Mouse (Mus musculus): ENCODE data around the gene Iqgap2.
A peak's percentile ranks its signal among the peaks of the same experiment; 100 is the strongest.

The Iqgap2 gene

DNA sequence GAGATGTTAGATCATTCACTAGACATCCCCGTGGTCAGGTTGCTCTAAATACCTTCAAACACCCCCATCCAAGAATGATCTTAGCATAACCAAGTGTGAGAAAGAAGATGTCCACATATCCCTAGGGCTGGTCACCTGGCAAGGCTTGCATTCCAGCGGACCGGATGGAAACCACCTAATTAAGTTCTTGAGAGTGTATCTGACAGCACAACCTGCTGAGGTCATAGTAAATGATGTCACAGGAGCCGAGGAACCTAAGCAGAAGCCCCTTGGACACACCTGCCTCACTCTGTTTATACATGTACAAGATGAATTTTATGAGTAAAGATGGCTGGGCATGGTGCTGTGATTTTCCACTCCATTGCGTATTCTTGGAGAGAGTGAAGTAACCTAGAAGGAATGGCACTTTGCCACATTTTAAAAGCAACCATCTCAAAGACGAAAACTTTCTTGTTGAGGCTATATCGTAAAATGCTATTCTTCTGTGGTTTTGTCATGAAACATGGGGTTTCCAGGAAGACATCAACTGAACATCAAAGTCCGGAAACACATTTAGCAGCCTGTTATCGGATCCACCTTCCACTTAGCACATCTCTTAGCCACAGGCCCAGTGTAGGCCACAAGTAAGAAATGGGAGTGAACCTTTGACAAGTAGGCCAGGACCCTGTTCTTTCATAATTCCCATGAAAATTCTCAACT is 179.0 kb downstream of the Iqgap2 start:
- DNase-seq (ENCODE audit: low spot score in 2 of 2) = no peak

GRCm38 (mm10) chr13:95712054-95712453 is 179.7 kb downstream of the Iqgap2 start:
- no peak for DNase-seq (ENCODE audit: low spot score in 2 of 2)

GRCm38 (mm10) chr13:95705589-95705988 is 186.1 kb downstream of the Iqgap2 start:
- no peak for DNase-seq (ENCODE audit: low spot score in 2 of 2)

DNA sequence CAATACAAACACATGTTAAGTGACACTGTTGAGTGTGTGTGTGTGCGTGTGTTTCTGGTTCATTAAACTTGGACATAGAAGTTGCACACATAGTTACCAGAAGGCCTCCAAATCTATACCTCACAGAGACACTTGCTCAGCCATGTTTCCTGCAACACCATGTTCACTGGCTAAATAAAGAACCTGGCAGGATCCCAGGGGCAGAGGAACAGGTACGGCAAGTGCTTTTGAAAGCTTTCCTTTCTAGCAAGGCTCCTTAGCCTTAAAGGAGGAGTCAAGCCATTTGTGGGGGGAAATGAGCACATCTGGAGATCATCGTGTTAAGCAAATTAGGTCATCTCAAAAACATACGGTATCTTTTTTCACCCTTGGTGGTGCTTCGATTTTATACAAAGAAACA is 188.3 kb downstream of the Iqgap2 start:
- DNase-seq (ENCODE audit: low spot score in 2 of 2) = no peak

GRCm38 (mm10) chr13:95697874-95698273 is 193.8 kb downstream of the Iqgap2 start:
- DNase-seq (ENCODE audit: low spot score in 2 of 2) = no peak

DNA sequence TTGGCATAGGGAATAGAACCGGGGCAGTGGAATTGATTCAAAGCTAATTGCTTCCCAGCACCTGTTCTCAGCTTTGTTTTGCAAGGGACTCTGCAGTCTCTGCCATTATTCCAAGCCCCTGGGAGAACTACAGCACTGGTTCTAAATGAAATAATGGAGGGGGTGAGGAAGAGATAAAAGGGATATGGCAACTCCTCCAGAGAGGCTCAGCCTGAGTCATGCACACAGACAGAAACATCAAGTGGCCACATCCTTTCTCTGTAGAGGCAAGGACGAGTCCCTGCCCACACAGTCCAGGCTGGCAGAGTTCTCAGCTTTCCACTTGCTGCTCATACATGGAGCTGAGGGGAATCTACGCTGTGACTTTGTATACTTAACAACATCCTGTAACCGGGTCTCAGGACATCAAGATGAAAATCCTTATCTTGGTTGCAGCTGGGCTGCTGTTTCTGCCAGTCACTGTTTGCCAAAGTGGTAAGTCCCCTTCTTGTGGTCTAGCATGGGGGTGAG is 195.0 kb downstream of the Iqgap2 start, which contains the start of gene F2rl2:
TSS of gene F2rl2 (plus strand) at position 200 of the 510 bp plus-strand sequence.
- DNase-seq (ENCODE audit: low spot score in 2 of 2) = no peak

GRCm38 (mm10) chr13:95696120-95696653 is 195.5 kb downstream of the Iqgap2 start:
- DNase-seq (ENCODE audit: low spot score in 2 of 2) = no peak

GRCm38 (mm10) chr13:95692201-95692600 is 199.5 kb downstream of the Iqgap2 start:
- DNase-seq (ENCODE audit: low spot score in 2 of 2) = no peak

DNA sequence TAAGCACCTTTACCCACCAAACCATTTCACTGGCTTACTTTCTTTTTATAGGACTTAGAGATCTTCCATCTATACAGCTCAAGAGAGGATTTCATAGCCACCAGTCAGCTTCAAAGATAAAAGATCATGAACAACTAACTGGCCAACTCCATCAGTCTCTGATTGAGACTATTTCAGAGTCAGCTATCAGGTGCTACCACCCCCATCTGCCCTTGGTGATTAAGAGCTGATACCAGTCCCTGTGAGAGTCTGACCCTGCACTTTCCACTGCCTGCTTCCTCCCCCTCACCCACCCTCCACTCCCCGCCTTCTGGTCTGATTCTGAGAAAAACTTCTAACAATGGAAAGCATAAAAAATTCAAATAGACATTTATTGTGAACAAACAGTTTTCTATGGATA is 203.1 kb downstream of the Iqgap2 start:
- DNase-seq (ENCODE audit: low spot score in 2 of 2) = no peak

DNA sequence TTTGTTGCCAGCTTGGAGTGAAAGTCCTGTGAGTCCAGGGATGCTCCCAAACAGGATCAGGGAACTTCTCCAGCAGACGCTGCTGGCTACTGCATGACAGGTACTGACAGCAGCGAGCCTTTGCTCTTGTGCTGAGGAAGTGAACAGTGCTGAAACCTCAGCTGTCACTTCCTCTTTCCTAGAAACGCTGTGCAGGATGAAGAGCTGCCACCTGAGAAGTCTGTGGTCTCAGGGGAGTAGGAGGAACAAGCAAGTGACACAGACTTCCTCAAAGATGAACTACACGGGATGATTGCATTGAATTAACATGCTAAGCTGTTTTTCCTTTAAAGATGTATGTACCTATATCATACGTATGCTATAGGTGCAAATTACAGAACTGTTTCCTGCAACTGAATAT is 206.0 kb downstream of the Iqgap2 start:
- peak in 1 of 2 experiments; percentile 4 for DNase-seq (ENCODE audit: low spot score in 2 of 2)

GRCm38 (mm10) chr13:95684656-95685244 is 207.0 kb downstream of the Iqgap2 start:
- DNase-seq (ENCODE audit: low spot score in 2 of 2) = no peak

GRCm38 (mm10) chr13:95679491-95679941 is 212.2 kb downstream of the Iqgap2 start:
- DNase-seq (ENCODE audit: low spot score in 2 of 2) = no peak

DNA sequence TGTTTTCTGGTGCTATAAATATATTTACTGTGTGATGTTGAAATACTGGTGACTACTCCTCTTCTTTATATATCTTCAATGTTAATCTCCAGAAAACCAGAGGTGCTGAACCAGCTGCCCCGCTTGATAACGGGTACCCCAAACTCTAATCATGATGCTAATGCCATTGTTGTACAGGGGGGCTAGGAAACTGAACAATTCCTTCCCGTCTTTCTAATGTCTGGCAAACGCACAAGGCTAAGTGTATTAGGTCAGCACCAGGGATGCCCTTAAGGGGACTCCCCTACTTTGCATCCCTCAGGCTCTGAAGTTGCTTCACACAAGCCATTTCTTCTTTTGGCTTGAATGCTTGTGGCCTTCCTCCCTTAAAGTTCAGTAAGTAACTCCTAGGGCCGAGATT is 212.6 kb downstream of the Iqgap2 start:
- no peak for DNase-seq (ENCODE audit: low spot score in 2 of 2)

GRCm38 (mm10) chr13:95672372-95672771 is 219.3 kb downstream of the Iqgap2 start:
- no peak for DNase-seq (ENCODE audit: low spot score in 2 of 2)

GRCm38 (mm10) chr13:95671108-95671897 is 220.4 kb downstream of the Iqgap2 start:
- DNase-seq (ENCODE audit: low spot score in 2 of 2) = peak in 1 of 2 experiments; percentile 13

- DNase-seq (ENCODE audit: low spot score in 2 of 2) = no peak
These were observed 221.2 kb downstream of the Iqgap2 start for GRCm38 (mm10) chr13:95670534-95670933.

- DNase-seq (ENCODE audit: low spot score in 2 of 2) = peak in 1 of 2 experiments; percentile 12
These were observed 224.5 kb downstream of the Iqgap2 start for GRCm38 (mm10) chr13:95667260-95667659.

DNA sequence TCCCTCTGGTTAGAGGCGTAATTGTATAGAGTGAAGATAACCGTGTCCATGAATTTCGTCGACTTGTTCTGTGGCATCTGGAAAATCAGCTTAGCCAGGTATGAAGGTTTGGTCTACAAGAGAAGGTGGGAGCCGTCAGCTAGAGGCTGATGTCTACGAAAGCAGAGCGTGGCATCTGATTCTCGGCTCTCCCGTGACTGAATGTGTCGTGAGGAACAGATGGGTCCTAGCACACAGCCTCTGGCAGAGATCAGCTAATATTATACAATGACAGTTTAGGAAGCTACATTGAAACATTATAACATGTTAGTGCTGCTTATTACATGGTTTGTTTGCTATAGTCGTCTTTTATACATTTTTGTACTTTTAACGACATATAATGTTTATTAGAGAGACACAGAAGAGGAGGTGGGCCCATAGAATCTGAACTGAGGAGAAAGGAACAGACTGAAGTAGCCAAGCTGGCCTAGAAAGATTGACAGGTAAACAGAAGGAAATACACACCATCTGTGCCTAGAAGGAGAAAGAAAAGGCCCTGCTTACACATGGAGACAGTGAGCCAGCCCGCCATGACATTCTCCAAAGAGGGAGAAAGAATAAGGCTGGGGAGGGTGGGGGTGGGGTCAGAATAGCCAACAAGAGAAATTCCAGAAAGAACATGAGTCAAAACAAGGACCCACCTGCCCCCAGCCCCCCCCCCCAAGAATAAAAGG is 225.9 kb downstream of the Iqgap2 start:
- no peak for DNase-seq (ENCODE audit: low spot score in 2 of 2)

GRCm38 (mm10) chr13:95663834-95664233 is 227.9 kb downstream of the Iqgap2 start:
- no peak for DNase-seq (ENCODE audit: low spot score in 2 of 2)

DNA sequence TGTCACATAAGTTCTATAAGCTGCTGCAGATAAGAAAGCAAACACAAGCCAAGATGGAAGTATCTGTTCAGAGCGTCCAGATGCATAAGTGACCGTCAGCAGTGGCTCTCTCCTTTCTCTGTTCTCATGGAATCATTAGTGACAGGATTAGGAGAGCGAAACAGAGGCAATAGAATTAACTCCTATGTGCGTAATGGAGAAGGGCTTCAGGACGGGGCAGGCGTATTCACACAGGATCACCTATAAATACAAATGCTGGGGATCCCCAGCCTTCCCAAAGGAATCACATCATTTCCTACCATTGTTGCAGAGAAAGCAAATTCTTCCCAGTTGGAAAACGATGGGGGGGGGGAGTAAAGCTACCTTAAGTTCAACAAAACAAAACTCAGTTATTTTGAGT is 232.3 kb downstream of the Iqgap2 start:
- peak; percentile 31 to 52 for DNase-seq (ENCODE audit: low spot score in 2 of 2)

DNA sequence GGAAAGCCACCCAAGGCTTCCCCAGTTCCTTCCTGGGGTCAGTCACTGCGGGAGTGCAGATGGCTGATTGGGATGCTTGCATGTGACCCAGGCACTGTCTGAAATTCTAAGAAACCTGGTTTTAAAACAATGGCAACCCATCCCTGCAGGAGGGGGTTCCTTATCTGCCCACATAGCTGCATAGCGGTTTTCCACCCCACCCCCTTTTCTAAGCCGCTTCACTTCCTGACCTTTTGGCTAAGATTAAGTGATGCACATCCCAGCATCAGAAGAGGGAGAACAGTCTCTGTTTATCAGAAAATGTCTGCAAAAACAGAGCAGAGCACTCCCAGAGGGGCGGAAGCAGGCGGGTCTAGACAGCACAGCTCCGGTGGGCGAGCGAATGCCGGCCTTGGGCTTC is 234.6 kb downstream of the Iqgap2 start:
- DNase-seq (ENCODE audit: low spot score in 2 of 2) = no peak
